Mouse (Mus musculus) testis, adult 10 weeks (tissue): ENCODE data around the gene Hist1h2ag. TPM values are rescaled to one million over a fixed set of nuclear protein-coding genes. Genes with fewer than 3 reads are reported as not detected.

Source experiments
- polyA plus RNA-seq: library from polyadenylated mRNA; stranded (reverse); fragments of 350-450 nt; fragmentation: Illumina TruSeq; extraction: RNeasy Lipid Tissue Mini Kit (QIAGEN cat#74804); gene quantifications from one replicate; pipeline ENCODE4 v1.2.3, GENCODE M21; 2014; ENCODE audit warnings: low read depth, low replicate concordance

Hist1h2ag gene
- not detected for polyA plus RNA-seq

GRCm38 (mm10) chr13:22042568-22043502, at the start of gene Hist1h2ag, which contains the start of gene Hist1h2bj:
Hist1h2ag (minus strand) TSS chr13:22042944.
Hist1h2bj (plus strand) TSS chr13:22043214.

GRCm38 (mm10) chr13:22084140-22084539, 41.4 kb upstream of the Hist1h2ag start, which contains the start of gene Vmn1r188:
Vmn1r188 (plus strand) TSS chr13:22084440.

GRCm38 (mm10) chr13:22041142-22041536, 1.6 kb downstream of the Hist1h2ag start, which contains the start of gene Hist1h4i:
Hist1h4i (minus strand) TSS chr13:22041362.

GRCm38 (mm10) chr13:22035267-22036148, 7.2 kb downstream of the Hist1h2ag start, which contains the start of the genes Hist1h2ah and Hist1h2bk:
Hist1h2ah (minus strand) TSS chr13:22035568.
Hist1h2bk (plus strand) TSS chr13:22035870.

GRCm38 (mm10) chr13:22009642-22010041, 33.1 kb downstream of the Hist1h2ag start, which contains the start of gene Prss16:
Prss16 (minus strand) TSS chr13:22009742.

Other genes starting within 250 kb of the Hist1h2ag start
- not detected for gene Hist1h2bq, start 232.7 kb downstream of the Hist1h2ag start, polyA plus RNA-seq
- not detected for gene Hist1h2ao, start 232.5 kb downstream of the Hist1h2ag start, polyA plus RNA-seq
- not detected for gene Hist1h4m, start 231.2 kb downstream of the Hist1h2ag start, polyA plus RNA-seq
- not detected for gene Hist1h4n, start 210.7 kb downstream of the Hist1h2ag start, polyA plus RNA-seq
- not detected for gene Hist1h2ap, start 209.4 kb downstream of the Hist1h2ag start, polyA plus RNA-seq
- 0.48 TPM for gene Hist1h2br, start 209.2 kb downstream of the Hist1h2ag start, polyA plus RNA-seq
- gene Zfp184, start 97.8 kb downstream of the Hist1h2ag start, polyA plus RNA-seq, result 25.6 TPM
- gene Pom121l2, start 61.8 kb downstream of the Hist1h2ag start, polyA plus RNA-seq, result 85.0 TPM
- gene Prss16, start 33.2 kb downstream of the Hist1h2ag start, polyA plus RNA-seq, result 0.14 TPM
- gene Hist1h2ah, start 7.4 kb downstream of the Hist1h2ag start, polyA plus RNA-seq, result not detected
- gene Hist1h2bk, start 7.1 kb downstream of the Hist1h2ag start, polyA plus RNA-seq, result not detected
- gene Hist1h4i, start 1.6 kb downstream of the Hist1h2ag start, polyA plus RNA-seq, result 0.99 TPM
- not detected for gene Hist1h2bj, start 270 bp upstream of the Hist1h2ag start, polyA plus RNA-seq
- gene Vmn1r188, start 41.5 kb upstream of the Hist1h2ag start, polyA plus RNA-seq, result 0.03 TPM
- not detected for gene Vmn1r189, start 62.9 kb upstream of the Hist1h2ag start, polyA plus RNA-seq
- gene Vmn1r191, start 141.0 kb upstream of the Hist1h2ag start, polyA plus RNA-seq, result not detected
- gene Vmn1r192, start 148.2 kb upstream of the Hist1h2ag start, polyA plus RNA-seq, result not detected
- gene Vmn1r193, start 180.2 kb upstream of the Hist1h2ag start, polyA plus RNA-seq, result not detected
- not detected for gene Vmn1r194, start 201.3 kb upstream of the Hist1h2ag start, polyA plus RNA-seq
- gene Vmn1r195, start 227.6 kb upstream of the Hist1h2ag start, polyA plus RNA-seq, result not detected
- gene Vmn1r196, start 247.0 kb upstream of the Hist1h2ag start, polyA plus RNA-seq, result not detected